Mouse (Mus musculus) cerebellum, postnatal 25 days (tissue): ENCODE measurements at regions not wholly inside any gene's neighbourhood (a gene's known extent, or its start where the extent isn't known, plus 50 kb on each side); places are given as distances from the start of the nearest gene placed in this dataset.

ENCODE experiments used
- DNase-seq, 2 experiments: peaks; one replicate each; pipeline ENCODE4 v3.0.0; 2021; ENCODE audit warnings: mixed read lengths in 2 of 2

DNA sequence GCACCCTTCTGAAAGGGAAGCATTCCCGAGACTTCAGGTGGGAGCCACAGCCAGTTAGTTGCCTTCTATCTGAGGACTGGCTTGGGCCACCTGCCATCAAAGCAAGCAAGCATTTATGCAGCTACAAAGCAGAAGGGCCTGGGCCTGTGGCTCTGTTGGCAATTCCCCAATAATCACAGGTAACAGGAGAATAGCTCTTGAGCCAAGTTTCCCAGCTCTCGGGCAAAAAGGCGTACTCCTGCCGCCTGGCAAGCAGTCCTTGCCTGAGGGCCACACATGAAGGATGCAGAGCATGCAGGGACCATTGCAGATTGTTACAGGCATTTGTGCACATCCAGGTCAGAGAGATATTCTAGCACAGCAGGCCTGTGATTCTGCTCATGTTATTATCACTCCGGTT lies 53.2 kb upstream of the Unc5a start:
- peak; percentile 75 to 81 for DNase-seq
